Mouse (Mus musculus) bone marrow, adult 2 months (tissue): ENCODE results near the gene Sucnr1.

Source experiments
- CTCF ChIP-seq: fragments of 200-500 bp; IDR thresholded peaks from 2 replicates; pipeline ENCODE4 v1.5.1; 2011; ENCODE audit warnings: low read length, control low read depth; ENCODE audit not compliant: control insufficient read depth, insufficient read depth
- POLR2A ChIP-seq: fragments of 200-500 bp; IDR thresholded peaks from 2 replicates; pipeline ENCODE4 v1.6.1; 2011; ENCODE audit warnings: low read depth, mild to moderate bottlenecking, control low read depth, low read length, borderline replicate concordance; ENCODE audit not compliant: control insufficient read depth

DNA sequence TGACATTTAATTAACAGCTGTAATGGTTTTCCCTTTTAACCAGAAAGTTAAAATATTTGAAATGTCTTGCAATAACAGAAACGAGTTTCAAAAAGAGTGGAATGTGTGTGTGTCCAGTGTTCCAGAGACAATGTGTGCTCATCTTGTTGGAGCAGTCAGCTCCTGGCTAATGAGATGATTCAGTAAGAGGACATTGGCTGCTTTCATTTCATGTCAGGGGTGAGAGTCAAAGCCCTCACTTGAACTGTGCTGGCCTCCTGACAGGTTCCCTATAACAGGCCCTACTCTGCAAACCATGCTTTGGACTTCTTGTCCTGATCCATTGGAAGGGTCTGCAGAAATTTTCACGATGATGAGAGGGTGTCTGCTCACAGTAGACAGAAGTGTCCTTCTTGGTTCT is 32.9 kb downstream of the Sucnr1 start:
- TF ChIP-seq POLR2A: no peak
- no peak for TF ChIP-seq CTCF
